Mouse (Mus musculus) left cerebral cortex, postnatal 36 days (tissue): ENCODE measurements around the gene 2210016L21Rik. TPM values are rescaled to one million over a fixed set of nuclear protein-coding genes. Genes with fewer than 3 reads are reported as not detected.
"Not testable (repeated sequence)": the region's sequence is repeated elsewhere in the genome, so short reads cannot be mapped to it uniquely, and the experiment has no call there.

Experiments used
- DNase-seq, 2 experiments: peaks; one replicate each; pipeline ENCODE4 v3.0.0; 2021 to 2022; ENCODE audit warnings: low spot score in 2 of 2, mixed read lengths in 1 of 2
- intact Hi-C: fragments of 180-260 bp; cut with DNase I; formaldehyde crosslinking; loops from one replicate; pipeline ENCODE4 v1.15.1; 2025
- total RNA-seq, 2 experiments: library from RNA; stranded (reverse); gene quantifications; 2 replicates each; pipeline ENCODE4 v1.2.3; 2021

The 2210016L21Rik gene
- total RNA-seq, 2 experiments from 2014 or later: 203 to 243 TPM

DNA sequence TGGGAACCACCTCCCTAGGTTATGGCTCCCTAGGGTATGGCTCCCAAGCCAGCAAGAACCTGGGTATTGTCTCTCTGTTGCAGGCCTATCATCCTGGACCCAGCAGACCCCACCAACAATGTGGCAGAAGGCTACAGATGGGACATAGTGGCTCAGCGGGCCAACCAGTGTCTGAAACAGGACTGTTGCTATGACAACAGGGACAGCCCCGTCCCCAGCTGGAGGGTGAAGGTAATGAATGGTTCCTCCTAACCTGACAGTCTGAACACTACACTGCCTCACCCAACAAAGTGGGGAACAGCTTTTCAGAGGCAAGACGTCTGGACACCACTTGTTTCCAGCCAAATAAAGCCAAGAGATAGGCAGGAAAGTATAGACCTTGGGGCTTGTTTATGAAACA is 6.1 kb upstream of the 2210016L21Rik start:
- no peak for DNase-seq
- intact Hi-C loops: no loop called here

DNA sequence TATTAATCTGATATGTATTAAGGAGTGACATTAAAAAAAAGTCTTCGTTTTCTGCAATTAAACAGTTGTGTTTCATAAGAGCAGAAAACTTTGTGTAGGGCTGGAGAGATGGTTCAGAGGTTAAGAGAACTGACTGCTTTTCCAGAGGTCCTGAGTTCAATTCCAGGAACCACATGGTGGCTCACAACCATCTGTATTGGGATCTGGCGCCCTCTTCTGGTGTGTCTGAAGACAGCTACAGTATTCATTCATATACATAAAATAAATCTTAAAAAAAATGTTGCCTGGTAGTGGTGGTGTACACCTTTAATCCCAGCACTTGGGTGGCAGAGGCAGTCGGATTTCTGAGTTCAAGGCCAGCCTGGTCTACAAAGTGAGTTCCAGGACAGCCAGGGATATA is 820 bp upstream of the 2210016L21Rik start:
- DNase-seq: not testable (repeated sequence)
- intact Hi-C loops: loop anchor here (5.0 kb wide), 1 partner anchor 119 kb away; the partner anchor contains the start of gene 1500011B03Rik

DNA sequence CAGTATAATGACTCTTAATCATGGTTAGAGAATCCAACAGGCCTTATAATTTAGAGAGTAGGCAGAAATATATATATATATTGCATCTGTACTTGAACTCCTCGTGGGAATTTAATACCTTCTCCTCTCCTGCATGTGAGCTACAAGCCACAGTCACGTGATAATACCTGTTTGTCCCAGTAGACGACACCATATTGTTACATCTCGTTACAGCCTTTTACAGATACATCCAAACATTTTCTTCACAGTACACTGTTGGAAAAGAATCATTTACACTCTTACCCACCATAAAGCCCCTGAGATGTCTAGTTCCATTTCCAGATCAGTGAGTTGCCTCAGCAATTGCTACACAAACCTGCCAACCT is 790 bp downstream of the 2210016L21Rik start:
- DNase-seq: no peak
- intact Hi-C loops: loop anchor here (5.0 kb wide), 1 partner anchor 120 kb away; the partner anchor contains the start of gene 1500011B03Rik

DNA sequence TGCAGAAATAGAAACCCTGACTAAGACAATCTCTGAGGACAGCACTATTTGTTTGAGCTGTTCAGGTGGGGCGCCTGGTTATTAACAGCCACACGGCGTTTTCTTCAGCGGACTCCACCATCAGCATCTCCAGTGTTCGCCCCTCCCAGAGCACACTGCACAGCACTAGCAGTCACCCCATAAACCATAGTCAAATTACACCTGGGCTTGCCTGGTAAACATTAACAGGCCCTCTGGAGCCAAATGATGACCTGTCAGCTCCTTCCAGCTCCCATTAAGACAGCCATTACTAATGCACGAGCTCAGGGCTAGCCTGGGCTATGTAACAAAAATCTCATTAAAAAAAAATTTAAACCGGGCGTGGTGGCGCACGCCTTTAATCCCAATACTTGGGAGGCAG is 3.1 kb downstream of the 2210016L21Rik start:
- no peak for DNase-seq
- intact Hi-C loops: no loop called here

DNA sequence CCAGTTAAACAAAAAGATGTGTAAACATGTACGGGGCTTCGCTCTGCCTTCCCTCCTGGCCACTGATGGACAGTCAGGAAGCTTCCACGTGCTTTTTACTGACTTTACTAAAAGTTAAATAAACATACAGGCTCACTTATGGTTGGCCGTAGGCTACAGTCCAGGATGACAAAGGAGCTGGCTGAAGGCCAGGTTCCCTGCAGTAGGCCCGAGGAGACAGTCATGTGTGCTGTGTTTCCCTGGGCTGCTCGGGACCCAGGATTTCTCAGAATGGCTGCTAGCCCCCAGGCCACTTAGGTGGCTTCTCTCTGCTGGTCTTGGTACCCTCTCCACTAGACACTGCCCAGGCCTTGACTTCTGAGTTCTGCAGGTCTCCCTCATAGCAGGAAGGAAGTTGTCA is 6.9 kb downstream of the 2210016L21Rik start:
- no peak for DNase-seq

DNA sequence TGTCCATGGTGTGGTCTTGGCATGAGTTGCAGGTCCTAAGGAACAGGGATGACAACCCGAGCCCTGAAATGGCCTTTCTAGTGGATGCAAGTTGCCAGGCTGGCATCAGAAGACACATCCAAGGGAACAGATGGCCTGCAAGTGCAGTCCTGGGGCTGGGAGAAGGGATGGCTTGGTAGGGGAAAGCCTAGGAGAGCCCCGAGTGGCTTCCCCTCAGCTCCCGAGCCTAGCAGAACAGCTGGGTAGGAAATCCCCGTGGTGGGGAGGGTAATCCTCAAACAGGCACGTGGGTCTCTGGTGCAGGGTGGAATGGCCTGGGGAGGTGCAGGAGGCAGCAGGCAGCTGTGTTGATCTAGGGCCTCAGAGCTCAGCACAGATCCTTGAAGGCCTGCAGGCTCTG is 7.4 kb downstream of the 2210016L21Rik start:
- DNase-seq: no peak
- intact Hi-C loops: no loop called here

More for the DNA sequence above, 6.9 kb downstream of the 2210016L21Rik start:
- intact Hi-C loops: no loop called here

DNA sequence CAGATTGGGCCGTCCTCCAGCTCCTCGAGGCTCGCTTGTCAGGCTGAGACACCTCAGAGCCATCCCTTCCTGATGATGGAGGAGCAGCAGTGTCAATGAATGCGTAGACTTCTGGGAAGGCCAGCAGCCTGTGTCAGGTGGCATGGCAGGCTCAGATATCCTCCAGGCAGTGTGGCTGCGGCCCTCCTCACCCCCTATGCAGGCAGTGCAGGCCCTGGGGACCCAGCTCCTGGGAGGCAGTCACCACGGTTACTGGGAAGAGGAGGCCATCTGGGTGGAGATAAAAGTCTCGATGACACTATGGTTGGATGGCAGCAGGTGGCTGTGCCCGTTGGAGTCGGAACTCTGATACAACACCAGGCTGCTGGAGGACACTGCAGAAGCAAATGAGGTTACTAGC is 7.9 kb downstream of the 2210016L21Rik start:
- DNase-seq: no peak
- intact Hi-C loops: no loop called here

DNA sequence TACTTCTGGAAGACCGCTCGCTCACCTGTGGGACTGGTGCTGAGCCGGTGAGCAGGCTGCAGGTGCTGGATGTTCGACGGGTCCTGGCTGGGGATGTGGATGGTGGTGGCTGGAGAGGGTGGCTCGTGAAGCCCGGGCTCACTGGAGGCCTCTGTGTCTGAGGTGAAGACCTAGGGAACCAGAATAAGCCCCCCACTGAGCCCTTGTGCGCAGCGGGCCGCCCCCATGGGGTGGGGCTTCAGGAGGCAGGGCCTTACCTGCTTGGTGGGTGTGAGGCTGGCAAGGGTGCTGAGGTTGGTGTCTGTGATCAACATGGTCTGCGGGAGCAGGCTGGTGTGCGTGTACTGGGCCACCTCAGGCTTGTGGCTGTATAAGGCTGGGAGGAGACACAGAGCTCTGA is 8.7 kb downstream of the 2210016L21Rik start:
- no peak for DNase-seq
- intact Hi-C loops: no loop called here

DNA sequence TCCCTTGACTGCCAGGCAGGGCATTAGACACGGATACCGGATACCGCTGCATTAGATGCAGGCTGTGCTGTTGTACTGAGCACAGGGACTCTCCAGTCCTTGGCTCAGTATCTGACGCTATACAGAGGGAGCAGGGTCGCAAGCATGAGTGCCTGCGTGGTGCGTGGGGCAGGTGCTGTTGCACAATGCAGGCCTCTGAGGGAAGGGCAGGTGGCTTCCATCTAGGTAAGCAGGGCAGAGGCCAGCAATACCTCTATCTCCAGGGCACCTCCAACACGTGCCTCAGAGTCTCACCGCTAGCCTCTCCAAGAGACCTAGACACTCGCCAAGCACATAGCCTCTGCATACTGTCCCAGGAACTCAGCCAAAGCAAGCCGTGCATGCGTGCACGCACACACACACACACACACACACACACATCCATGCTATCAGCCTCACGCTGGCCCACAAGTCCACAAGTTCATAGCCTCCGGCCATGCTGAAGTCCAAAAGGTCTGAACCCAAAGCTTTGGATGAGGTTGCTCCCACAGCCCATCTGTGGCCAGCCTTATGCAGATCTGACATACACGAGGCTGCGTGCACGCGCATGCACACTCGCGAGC is 9.4 kb downstream of the 2210016L21Rik start:
- DNase-seq: no peak
- intact Hi-C loops: no loop called here

DNA sequence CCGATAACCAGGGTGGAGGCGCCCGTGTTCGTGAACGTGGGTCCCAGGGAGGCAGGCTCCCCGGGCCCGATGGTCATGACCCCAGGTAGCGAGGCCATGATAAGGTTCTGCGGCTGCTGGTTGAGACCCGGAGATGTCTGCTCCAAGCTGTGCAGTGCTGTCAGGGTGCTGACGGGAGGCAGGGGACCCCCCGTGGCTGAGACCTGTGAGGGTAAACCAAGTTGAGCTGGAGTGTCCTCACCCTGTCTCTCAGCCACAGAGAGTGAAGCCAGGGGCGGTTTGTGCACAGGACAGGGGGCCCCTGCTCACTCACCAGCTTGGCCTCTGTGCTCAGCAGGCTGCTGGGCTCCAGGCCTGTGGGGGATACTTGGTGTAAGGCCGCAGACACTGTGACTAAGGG is 11.4 kb downstream of the 2210016L21Rik start:
- intact Hi-C loops: no loop called here
- no peak for DNase-seq

DNA sequence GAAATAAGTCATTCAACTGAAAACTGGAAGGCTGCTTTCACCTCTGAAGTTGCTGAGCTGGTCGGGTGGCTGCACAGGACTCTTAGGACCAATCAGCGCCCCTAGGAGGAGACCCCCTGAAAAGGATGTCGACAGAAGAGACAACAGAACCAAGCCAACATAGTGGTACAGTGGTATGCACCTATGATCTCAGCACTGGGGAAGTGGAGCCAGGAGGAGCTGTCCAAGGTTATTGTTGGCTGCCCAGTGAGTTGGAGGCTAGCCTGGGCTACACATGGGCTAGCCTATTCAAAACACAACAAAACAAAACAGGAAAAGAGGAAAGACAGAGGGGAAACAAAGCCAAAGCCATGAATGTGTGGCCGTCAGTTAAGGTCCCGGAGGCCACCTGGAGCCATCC is 16.1 kb downstream of the 2210016L21Rik start:
- intact Hi-C loops: no loop called here
- DNase-seq: no peak

DNA sequence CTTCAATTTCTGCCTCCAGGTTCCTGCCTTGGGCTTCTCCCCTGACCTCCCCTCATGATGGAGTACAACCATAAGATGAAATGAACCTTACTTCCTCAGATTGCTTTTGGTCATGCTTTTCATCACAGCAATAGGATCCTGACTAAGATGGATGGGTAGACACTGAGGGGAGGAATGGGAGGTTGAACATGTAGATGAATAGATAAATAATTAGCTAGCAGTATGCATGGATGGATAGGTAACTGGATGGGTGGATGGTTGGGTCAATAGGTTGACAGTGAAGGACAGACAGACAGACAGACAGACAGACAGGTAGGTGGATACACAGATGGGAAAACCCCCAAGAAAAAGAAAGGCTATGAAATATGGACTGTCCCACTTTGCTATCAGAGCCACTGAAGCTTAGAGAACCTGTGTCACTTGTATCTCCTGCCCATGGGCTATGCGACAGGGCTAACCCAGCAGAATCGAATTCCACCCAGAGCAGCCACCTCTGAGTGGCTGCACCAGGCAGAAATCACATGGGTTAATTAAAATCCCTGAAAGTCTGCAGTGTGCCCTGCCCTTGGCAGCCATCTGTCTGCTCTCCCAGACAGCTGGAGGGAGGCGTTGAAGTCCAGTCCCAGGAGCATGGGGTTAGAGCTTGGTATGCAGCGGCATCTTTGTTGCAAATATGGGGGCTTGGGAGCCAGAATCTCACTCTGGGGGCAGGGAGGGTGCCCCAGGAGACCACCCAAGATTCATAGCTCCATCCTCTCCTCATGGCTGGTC is 19.8 kb downstream of the 2210016L21Rik start:
- intact Hi-C loops: no loop called here
- no peak for DNase-seq

DNA sequence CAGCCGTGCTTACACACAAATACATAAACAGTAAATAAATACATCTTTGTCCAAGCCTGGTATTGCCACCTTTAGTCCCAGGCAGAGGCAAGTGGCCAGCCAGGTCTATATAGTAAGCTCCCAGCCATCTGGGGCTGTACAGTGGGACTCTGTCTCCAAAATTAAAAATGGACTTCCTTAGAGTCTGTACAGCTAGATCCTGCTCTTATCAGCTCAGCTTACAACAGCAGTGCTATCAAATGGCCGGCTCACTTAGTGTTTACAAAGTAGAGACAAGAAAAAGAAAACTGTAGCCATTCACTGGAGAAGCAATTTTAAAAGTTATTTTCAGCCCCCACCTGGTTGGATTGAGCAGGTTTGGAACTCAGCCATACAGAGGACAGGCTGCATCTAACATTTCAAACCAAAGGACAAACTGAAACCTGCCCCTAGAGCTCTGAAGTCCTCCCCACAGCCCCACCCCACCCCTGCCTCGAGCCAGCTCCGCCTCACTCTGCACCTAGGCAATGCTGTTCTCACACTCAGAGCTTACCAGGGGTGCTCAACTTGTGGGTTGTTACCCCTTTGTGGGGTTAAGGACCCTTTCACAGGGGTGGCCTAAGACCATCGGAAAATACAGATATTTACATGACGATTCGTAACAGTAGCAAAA is 22.5 kb downstream of the 2210016L21Rik start:
- intact Hi-C loops: no loop called here
- DNase-seq: no peak

DNA sequence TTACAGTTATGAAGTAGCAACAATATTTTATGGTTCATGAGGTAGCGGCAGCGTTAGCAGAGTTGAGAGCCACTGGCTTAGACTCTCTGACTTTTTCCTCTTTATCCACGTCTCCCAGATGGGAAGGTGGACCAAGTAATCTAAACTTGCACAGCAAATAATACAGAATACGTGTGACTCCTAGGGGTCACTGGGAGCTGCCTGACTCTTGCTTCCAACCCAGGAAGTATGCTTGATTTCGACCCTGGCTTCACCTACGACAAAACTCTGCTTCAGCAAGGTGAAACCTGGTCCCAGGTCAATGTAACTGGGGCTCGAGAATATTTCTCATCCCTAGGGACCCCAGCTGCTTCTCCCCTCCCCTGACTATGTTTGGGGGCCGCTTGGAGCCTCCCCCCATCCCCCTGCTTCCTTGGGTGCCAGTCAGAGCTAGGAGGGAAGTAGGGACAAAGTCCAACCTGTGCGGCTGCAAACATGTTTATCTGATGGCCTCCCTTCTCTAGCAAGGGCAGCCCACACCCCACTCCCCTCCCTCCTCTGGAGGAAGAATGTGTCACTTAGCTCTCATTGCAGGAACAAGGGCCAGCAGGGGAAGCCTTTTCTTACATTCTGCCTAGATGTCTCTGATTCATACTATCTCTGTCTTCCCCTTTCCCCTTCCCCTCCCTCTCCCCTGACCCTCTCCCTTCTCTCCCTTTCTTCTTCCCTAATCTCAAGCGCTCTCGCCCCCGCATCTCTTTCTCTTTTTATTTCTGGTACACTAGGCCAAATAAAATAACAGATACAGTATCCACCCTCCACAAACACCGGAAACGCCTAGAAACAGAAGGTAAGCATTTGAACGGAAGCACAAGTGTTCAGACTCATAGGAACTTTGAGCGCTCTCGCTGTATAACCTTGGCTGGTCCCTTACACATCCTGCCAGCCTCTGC is 23.3 kb downstream of the 2210016L21Rik start:
- no peak for DNase-seq
- intact Hi-C loops: no loop called here

DNA sequence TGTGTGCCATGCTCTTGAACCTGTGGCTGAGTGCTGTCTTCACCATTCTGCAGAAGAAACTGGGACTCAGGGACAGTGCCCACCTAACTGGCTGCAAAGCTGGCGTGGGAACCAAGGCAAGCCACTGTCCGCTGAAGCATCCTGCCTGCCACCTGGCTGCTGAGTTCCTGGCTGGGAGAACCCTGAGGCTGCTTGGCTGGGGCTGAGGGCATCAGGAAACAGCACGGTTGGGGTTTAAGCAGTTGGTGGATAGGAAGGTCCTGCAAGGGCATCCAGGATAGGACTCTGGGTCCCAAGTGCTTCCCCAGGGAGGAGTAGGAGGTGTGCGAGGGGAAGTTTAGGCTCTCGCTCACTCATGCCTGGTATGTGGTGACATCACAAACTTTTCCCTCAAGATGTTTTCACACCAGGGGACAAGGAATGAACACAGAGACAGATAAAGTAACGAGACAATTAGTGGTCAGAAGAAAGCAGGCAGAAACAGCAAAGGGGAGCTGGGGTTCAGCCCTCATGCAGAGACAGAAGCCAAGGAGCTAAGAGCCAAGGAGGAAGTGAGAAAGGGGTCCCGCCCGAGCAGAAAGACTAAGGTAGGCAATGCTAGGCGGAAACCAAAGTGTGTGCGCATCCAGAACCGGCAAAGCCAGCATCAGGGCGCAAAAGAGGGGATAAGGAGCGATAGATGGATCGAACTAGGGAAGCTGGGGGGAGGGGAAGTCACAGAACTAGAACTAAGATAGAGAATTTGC is 25.7 kb downstream of the 2210016L21Rik start:
- no peak for DNase-seq
- intact Hi-C loops: no loop called here

DNA sequence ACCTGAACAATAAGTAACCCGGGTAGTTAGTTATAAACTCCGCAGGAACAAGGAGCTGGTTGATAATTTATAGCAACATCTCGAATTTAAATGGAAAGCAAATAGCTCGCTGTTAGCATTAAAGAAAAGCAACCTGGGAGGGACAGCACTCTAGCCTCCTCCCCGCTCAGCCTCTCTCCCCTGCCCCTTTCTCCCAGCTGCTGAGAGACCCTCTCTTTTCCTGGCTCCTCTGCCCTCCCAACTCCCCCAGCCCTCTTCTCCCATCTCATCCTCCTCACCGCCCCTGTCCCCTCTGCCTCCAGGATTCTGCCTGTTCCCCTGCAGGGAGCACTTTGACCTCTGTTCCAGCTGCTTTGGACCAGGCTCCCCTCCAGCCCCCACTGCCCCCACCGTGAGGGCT is 26.7 kb downstream of the 2210016L21Rik start:
- DNase-seq: no peak
- intact Hi-C loops: no loop called here

DNA sequence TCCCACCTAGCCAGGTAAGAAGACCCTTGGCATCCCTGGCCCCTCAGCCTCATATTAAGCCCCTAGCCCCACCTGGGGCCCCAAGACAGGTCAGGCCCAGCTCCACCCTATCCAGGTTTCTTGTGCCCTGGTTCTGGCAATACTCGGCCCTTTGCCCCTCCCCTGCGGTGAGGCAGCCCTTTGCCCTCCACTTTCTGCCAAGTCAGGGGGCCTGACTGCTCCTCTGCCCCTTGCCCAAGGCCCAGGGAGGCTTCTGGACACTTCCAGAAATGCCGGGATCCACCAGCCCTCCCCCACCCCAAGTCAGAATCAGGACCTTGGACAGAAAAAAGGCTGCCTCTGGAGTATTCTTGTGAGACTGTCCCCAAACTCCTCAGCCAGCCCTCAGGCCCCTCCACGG is 27.1 kb downstream of the 2210016L21Rik start:
- no peak for DNase-seq
- intact Hi-C loops: no loop called here

DNA sequence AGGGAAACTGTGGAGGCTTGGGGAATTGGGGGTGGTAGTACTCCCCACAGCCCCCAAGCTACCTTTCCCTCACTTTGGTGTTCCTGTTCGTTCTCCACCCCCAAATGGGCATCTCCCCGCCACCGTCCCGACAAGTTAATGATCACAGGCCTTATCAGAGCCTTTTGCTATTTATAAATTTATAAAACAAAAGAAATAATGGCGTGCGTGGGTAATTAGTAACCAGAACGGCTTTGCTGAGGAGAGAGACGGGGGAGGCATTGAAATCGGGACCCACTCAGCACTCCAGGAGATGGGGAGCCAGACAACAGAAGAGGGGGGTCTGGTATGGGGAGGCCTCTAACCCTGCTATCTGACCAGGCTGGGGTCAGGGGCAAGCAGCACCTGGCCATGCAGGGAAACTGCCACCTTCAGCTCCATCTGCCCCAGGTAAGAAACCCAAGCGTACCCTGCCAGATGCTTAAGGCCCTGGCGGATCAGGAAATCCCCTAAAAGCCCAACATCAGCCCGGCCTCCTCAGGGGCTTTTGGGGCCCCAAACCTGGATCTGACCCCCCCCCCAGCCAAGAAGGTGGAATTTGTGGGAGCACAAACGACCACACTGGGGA is 27.8 kb downstream of the 2210016L21Rik start:
- DNase-seq: no peak
- intact Hi-C loops: no loop called here

DNA sequence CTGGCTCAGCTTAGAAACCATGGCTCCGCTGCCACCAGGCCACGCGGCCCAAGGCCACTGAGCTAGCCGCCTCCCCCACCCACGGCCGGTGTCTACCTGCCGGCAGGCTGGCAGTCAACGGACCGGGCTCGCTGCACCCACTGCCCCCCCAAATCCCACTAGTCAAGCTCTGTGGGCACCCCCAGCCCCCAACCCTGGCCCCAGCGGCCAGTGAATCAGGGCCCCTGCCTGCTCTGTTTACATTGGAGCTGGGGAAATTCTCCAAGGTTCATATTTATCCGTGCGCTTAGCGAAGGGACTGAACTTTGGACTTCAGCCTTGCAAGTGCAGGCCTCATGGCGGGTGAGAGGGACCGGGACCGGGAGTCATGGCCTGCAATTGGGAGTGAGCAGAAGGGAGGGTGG is 28.9 kb downstream of the 2210016L21Rik start, which contains the start of gene Hnf1a:
TSS of gene Hnf1a (minus strand) at position 271 of the 404 bp plus-strand sequence.
- intact Hi-C loops: no loop called here

More for the DNA sequence above, 28.9 kb downstream of the 2210016L21Rik start, which contains the start of gene Hnf1a:
- DNase-seq: no peak
